Mouse (Mus musculus): ENCODE data around the gene Lrrc8e. TPM values are rescaled to one million over a fixed set of nuclear protein-coding genes. Genes with fewer than 3 reads are reported as not detected.

Gene Lrrc8e
- total RNA-seq, 2 experiments from 2014 or later, result 0.76 TPM; not detected in 1

Other genes with a start within 250 kb of the Lrrc8e start
- gene Cd209f, start 121.0 kb upstream of the Lrrc8e start, total RNA-seq (2015; ENCODE audit: low replicate concordance), result 15.1 and 19.8 TPM in 2 replicates
- 6.4 TPM in 1 of 2 replicates, not detected in the other for gene Cd209f, start 121.0 kb upstream of the Lrrc8e start, total RNA-seq (2017; ENCODE audit: low replicate concordance)
- 4.0 TPM in 1 of 2 replicates, not detected in the other for gene Cd209g, start 92.7 kb upstream of the Lrrc8e start, total RNA-seq (2015; ENCODE audit: low replicate concordance)
- gene Cd209g, start 92.7 kb upstream of the Lrrc8e start, total RNA-seq (2017; ENCODE audit: low replicate concordance), result 0.13 and 2.6 TPM in 2 replicates
- gene Evi5l, start 60.3 kb upstream of the Lrrc8e start, total RNA-seq (2015; ENCODE audit: low replicate concordance), result 2.9 and 6.1 TPM in 2 replicates
- 2.2 and 13.6 TPM in 2 replicates for gene Evi5l, start 60.3 kb upstream of the Lrrc8e start, total RNA-seq (2017; ENCODE audit: low replicate concordance)
- gene Prr36, start 9.4 kb upstream of the Lrrc8e start, total RNA-seq (2015; ENCODE audit: low replicate concordance), result not detected in 2 replicates
- not detected in 2 replicates for gene Prr36, start 9.4 kb upstream of the Lrrc8e start, total RNA-seq (2017; ENCODE audit: low replicate concordance)
- 25.2 and 25.6 TPM in 2 replicates for gene Map2k7, start 11.9 kb downstream of the Lrrc8e start, total RNA-seq (2015; ENCODE audit: low replicate concordance)
- gene Map2k7, start 11.9 kb downstream of the Lrrc8e start, total RNA-seq (2017; ENCODE audit: low replicate concordance), result 16.9 and 20.3 TPM in 2 replicates
- gene Gm49320, start 12.0 kb downstream of the Lrrc8e start, total RNA-seq (2015; ENCODE audit: low replicate concordance), result 2.5 TPM in 1 of 2 replicates, not detected in the other
- gene Gm49320, start 12.0 kb downstream of the Lrrc8e start, total RNA-seq (2017; ENCODE audit: low replicate concordance), result not detected in 2 replicates
- not detected in 2 replicates for gene Tgfbr3l, start 21.4 kb downstream of the Lrrc8e start, total RNA-seq (2015; ENCODE audit: low replicate concordance)
- gene Tgfbr3l, start 21.4 kb downstream of the Lrrc8e start, total RNA-seq (2017; ENCODE audit: low replicate concordance), result not detected in 2 replicates
- gene Snapc2, start 26.3 kb downstream of the Lrrc8e start, total RNA-seq (2015; ENCODE audit: low replicate concordance), result 4.2 and 10.5 TPM in 2 replicates
- 3.2 and 6.7 TPM in 2 replicates for gene Snapc2, start 26.3 kb downstream of the Lrrc8e start, total RNA-seq (2017; ENCODE audit: low replicate concordance)
- not detected in 2 replicates for gene Ctxn1, start 32.4 kb downstream of the Lrrc8e start, total RNA-seq (2015; ENCODE audit: low replicate concordance)
- gene Ctxn1, start 32.4 kb downstream of the Lrrc8e start, total RNA-seq (2017; ENCODE audit: low replicate concordance), result 1.1 TPM in 1 of 2 replicates, not detected in the other
- 30.6 and 42.9 TPM in 2 replicates for gene Timm44, start 49.1 kb downstream of the Lrrc8e start, total RNA-seq (2015; ENCODE audit: low replicate concordance)
- gene Timm44, start 49.1 kb downstream of the Lrrc8e start, total RNA-seq (2017; ENCODE audit: low replicate concordance), result 28.4 and 36.9 TPM in 2 replicates
- 12.6 and 23.4 TPM in 2 replicates for gene Ccl25, start 98.4 kb downstream of the Lrrc8e start, total RNA-seq (2015; ENCODE audit: low replicate concordance)
- gene Ccl25, start 98.4 kb downstream of the Lrrc8e start, total RNA-seq (2017; ENCODE audit: low replicate concordance), result 7.1 and 17.3 TPM in 2 replicates
- 51.2 and 69.2 TPM in 2 replicates for gene Elavl1, start 98.6 kb downstream of the Lrrc8e start, total RNA-seq (2015; ENCODE audit: low replicate concordance)
- 45.0 and 55.6 TPM in 2 replicates for gene Elavl1, start 98.6 kb downstream of the Lrrc8e start, total RNA-seq (2017; ENCODE audit: low replicate concordance)

All from erythroid progenitor cell, adult 5-6 weeks (primary cell).